Comparison of ENCODE assay signal across 24 mouse cellular contexts in genomic region chr17:83057832-83058231, GRCm38 (mm10).
DNase-seq lines count a peak whose midpoint lies in the region; ATAC-seq and TF ChIP-seq lines count a peak whose summit lies in the region.
"Had no signal": no experiment of that assay in that cellular context is flagged by ENCODE, and none has a peak within 500 bp of the region (broad histone marks: within the 10 kb centered on the region; RNA-seq: fewer than 3 reads in every experiment).

No protein-coding gene starts in this region.

- H3K27ac ChIP-seq in heart, embryonic 10.5 days: no peak overlapping the region
- H3K27ac ChIP-seq in macrophage: peak overlapping the region; percentile 21; the same call in 1 of the 2 replicates
- H3K27ac ChIP-seq: embryonic facial prominence, embryonic 13.5 days; gastrocnemius, adult 2 months; kidney, embryonic 15.5 days; limb, embryonic 12.5 days; liver, embryonic 14.5 days; lung, embryonic 15.5 days; neural tube, embryonic 12.5 days had no signal

- intact Hi-C loops in heart, postnatal 36 days (cut with DNase I): no loop called here

- 39% methylated on average over 3 of the region's 3 CpGs for WGBS in heart, embryonic 10.5 days
- 10% methylated on average over 3 of the region's 3 CpGs for WGBS in macrophage (ENCODE audit: missing documents)

- POLR2A ChIA-PET in Patski (lab: Charles Lee): interaction anchor here (1.2 kb wide), 1 partner anchor 10 kb away, joined by 3 read pairs; no protein-coding TSS in a partner anchor

- ATAC-seq in Patski: peak; percentile 60
- ATAC-seq in granulocyte monocyte progenitor cell, adult 5-6 weeks (replicated peaks; ENCODE audit: poor library complexity, severe bottlenecking): peak; percentile 25; the same call in 1 of the 2 replicates
- no peak for ATAC-seq in erythroid progenitor cell, adult 5-6 weeks (replicated peaks; ENCODE audit: low FRiP score, poor library complexity, severe bottlenecking)
- ATAC-seq: activated CD4-positive, CD25-positive, alpha-beta regulatory T cell, adult 4 months; forebrain, embryonic 16.5 days; hindbrain, embryonic 16.5 days had no signal

- H3K4me1 ChIP-seq in heart, embryonic 10.5 days: peaks cover 1% of the 10 kb centered on the region
- H3K4me1 ChIP-seq: embryonic facial prominence, embryonic 13.5 days; kidney, embryonic 15.5 days; limb, embryonic 12.5 days; lung, embryonic 15.5 days; neural tube, embryonic 12.5 days had no signal

- H3K27me3 ChIP-seq in heart, embryonic 10.5 days (ENCODE audit: insufficient read depth, poor library complexity, severe bottlenecking): 0 out of 2 replicates have a peak, but pooled peaks cover 7% of the 10 kb centered on the region
- H3K27me3 ChIP-seq in Patski: no peaks in the 10 kb centered on the region
- H3K27me3 ChIP-seq: kidney, embryonic 15.5 days; lung, embryonic 15.5 days; neural tube, embryonic 12.5 days had no signal

- no peaks in the 10 kb centered on the region for H3K79me2 ChIP-seq in macrophage (ENCODE audit: inconsistent target)

- no peaks in the 10 kb centered on the region for H3K9me3 ChIP-seq in heart, embryonic 10.5 days
- H3K9me3 ChIP-seq: embryonic facial prominence, embryonic 13.5 days; kidney, embryonic 15.5 days; lung, embryonic 15.5 days; neural tube, embryonic 12.5 days had no signal

- DNase-seq in heart, embryonic 10.5 days (ENCODE audit: low spot score): peak; percentile 50
- DNase-seq in heart, postnatal 36 days: no peak
- DNase-seq in Patski (ENCODE audit: low read depth, low spot score): no peak
- no peak for DNase-seq in cerebellum, adult 11-12 months
- DNase-seq: cerebellum, adult 9-10 months; gastrocnemius, adult 2 months; heart, postnatal 14 days; kidney, adult 18-20 months; kidney, postnatal 25 days; right cerebral cortex, adult 18-20 months; thymus, postnatal 4 days had no signal

- no peaks in the 10 kb centered on the region for H3K36me3 ChIP-seq in heart, embryonic 10.5 days
- no peaks in the 10 kb centered on the region for H3K36me3 ChIP-seq in macrophage (ENCODE audit: inconsistent target)
- H3K36me3 ChIP-seq: embryonic facial prominence, embryonic 13.5 days; kidney, embryonic 15.5 days; limb, embryonic 12.5 days; lung, embryonic 15.5 days; neural tube, embryonic 12.5 days had no signal

- no peak for TF ChIP-seq CTCF in Patski (IDR thresholded peaks at IDR 0.05)

- CTCF ChIA-PET in Patski (lab: Charles Lee): interaction anchor here (0.7 to 3.7 kb wide), 5 partner anchors 10 to 180 kb away, joined by 3 to 12 read pairs (median 3); no protein-coding TSS in a partner anchor

- H3K4me3 ChIP-seq in heart, embryonic 10.5 days: no peak overlapping the region
- H3K4me3 ChIP-seq in macrophage (ENCODE audit: inconsistent target): no peak overlapping the region
- H3K4me3 ChIP-seq: embryonic facial prominence, embryonic 13.5 days; gastrocnemius, adult 2 months; kidney, embryonic 15.5 days; limb, embryonic 12.5 days; lung, embryonic 15.5 days; myocyte; neural tube, embryonic 12.5 days had no signal

- in situ Hi-C loops in Patski (cut with MboI; ENCODE audit: low pct_unique_long_range_greater_than_20kb): no loop called here
